In the genomic region with DNA sequence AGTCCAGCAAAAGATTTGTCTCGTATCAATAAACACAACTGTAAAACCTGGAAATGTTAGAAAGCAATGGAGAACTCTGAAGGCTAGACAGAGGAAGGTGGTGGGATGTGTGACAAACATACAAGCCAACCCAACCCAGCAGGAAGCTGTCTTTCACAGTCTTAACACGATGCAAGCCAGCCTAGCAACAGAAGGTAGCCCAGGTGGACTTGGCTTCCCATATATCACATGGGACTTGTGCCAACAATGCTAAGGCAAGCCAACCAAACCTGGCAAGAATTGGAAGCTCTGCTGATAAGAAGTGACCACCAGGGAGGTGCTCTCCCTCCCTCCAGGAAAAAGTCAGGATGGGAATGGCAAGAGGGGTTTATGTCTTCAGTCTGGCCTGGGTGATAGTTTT, we compare ENCODE assay signal across 15 mouse cellular contexts. TPM values are rescaled to one million over a fixed set of nuclear protein-coding genes. Genes with fewer than 3 reads are reported as not detected.
DNase-seq lines count a peak whose midpoint lies in the region; ATAC-seq lines count a peak whose summit lies in the region.
"Had no signal": no experiment of that assay in that cellular context is flagged by ENCODE, and none has a peak within 500 bp of the region (broad histone marks: within the 10 kb centered on the region; RNA-seq: fewer than 3 reads in every experiment).

No protein-coding gene starts in this region.

- peak; percentile 63 for DNase-seq in heart, adult 11 months
- no peak for DNase-seq in heart, postnatal 14 days
- peak; percentile 11 for DNase-seq in ovary, postnatal 14 days (ENCODE audit: low spot score)
- DNase-seq in ovary, postnatal 36 days (ENCODE audit: low spot score): no peak
- peak; percentile 92 for DNase-seq in cerebellum, adult 9-11 months
- no peak for DNase-seq in lung, postnatal 25 days (ENCODE audit: low spot score)
- no peak for DNase-seq in layer of hippocampus, postnatal 10 days (ENCODE audit: low spot score in 2 of 2)
- DNase-seq: adrenal gland, postnatal 36 days; gastrocnemius, postnatal 10 days; heart, postnatal 36 days; kidney, postnatal 36 days; right cerebral cortex, postnatal 14 days had no signal

- no peak for ATAC-seq in activated CD4-positive, CD25-positive, alpha-beta regulatory T cell, adult 4 months
- ATAC-seq: forebrain, embryonic 16.5 days; intestine, embryonic 15.5 days had no signal

- intact Hi-C loops in heart, postnatal 14 days (cut with DNase I): no loop called here

RNA-seq across cellular contexts. Expression of a gene that starts 6.9 kb away (rescaled TPM):
- total RNA-seq in heart, postnatal 14 days (2021): 1 to 10 TPM; 3.7 to 4.2 TPM
- polyA plus RNA-seq in activated CD4-positive, CD25-positive, alpha-beta regulatory T cell, adult 4 months (2017; shearing (Covaris generic)): 1 to 10 TPM; 1.6 to 2.2 TPM
- total RNA-seq in layer of hippocampus, postnatal 10 days (2021): 10 to 100 TPM; 50.9 to 52.4 TPM

RNA-seq across cellular contexts. Expression of a gene that starts 18.9 kb away (rescaled TPM):
- 10 to 100 TPM; 14.5 to 14.6 TPM for total RNA-seq in heart, postnatal 14 days (2021)
- polyA plus RNA-seq in activated CD4-positive, CD25-positive, alpha-beta regulatory T cell, adult 4 months (2017; shearing (Covaris generic)): 10 to 100 TPM; 30.7 to 32.5 TPM
- 10 to 100 TPM; 19.0 to 20.1 TPM for total RNA-seq in layer of hippocampus, postnatal 10 days (2021)

RNA-seq across cellular contexts. Expression of a gene that starts 50.0 kb away (rescaled TPM):
- total RNA-seq in heart, postnatal 14 days (2021): 10 to 100 TPM; 35.1 to 39.2 TPM
- polyA plus RNA-seq in activated CD4-positive, CD25-positive, alpha-beta regulatory T cell, adult 4 months (2017; shearing (Covaris generic)): 100 to 1,000 TPM; 180 to 266 TPM
- 100 to 1,000 TPM; 208 to 226 TPM for total RNA-seq in layer of hippocampus, postnatal 10 days (2021)

Comparison
In these comparisons a context has a peak if more than half of its experiments do, and no peak if none do; other contexts are left out.
1. DNase-seq: peak in heart, adult 11 months (single experiment), ovary, postnatal 14 days (single experiment) and cerebellum, adult 9-11 months (single experiment); none in heart, postnatal 14 days (0 of 2), ovary, postnatal 36 days (single experiment), lung, postnatal 25 days (single experiment) and layer of hippocampus, postnatal 10 days (0 of 2).
2. RNA of a gene that starts 6.9 kb away (total RNA-seq): 50.9 to 52.4 TPM in layer of hippocampus, postnatal 10 days; 3.7 to 4.2 TPM in heart, postnatal 14 days; every median in the first group is over 4 times any median in the second.
3. RNA of a gene that starts 50.0 kb away (total RNA-seq): 208 to 226 TPM in layer of hippocampus, postnatal 10 days; 35.1 to 39.2 TPM in heart, postnatal 14 days; every median in the first group is over 4 times any median in the second.